Mouse (Mus musculus) testis, adult 2 months (tissue): ENCODE data around the gene Gm5622. TPM values are rescaled to one million over a fixed set of nuclear protein-coding genes. Genes with fewer than 3 reads are reported as not detected.

ENCODE experiments used
- polyA plus RNA-seq: library from polyadenylated mRNA; depleted of rRNA; stranded (reverse); fragments of >200 nt; gene quantifications from 2 replicates; pipeline ENCODE4 v1.2.3, GENCODE M21; 2012; rRNA removed

The Gm5622 gene
- polyA plus RNA-seq, 1 experiment: 2.9 TPM

Other genes with a start within 250 kb of the Gm5622 start
- gene Gm7247, start 191.0 kb upstream of the Gm5622 start, polyA plus RNA-seq: not detected in 2 replicates
- gene Vmn2r88, start 142.0 kb upstream of the Gm5622 start, polyA plus RNA-seq: 0.51 TPM in 2 replicates
- not detected in 2 replicates for gene Vmn2r89, start 100.9 kb upstream of the Gm5622 start, polyA plus RNA-seq
- gene Gm17175, start 21.3 kb downstream of the Gm5622 start, polyA plus RNA-seq: 0.42 and 0.83 TPM in 2 replicates
- gene Gm17174, start 39.3 kb downstream of the Gm5622 start, polyA plus RNA-seq: 1.7 and 2.3 TPM in 2 replicates
- gene Gm17078, start 58.5 kb downstream of the Gm5622 start, polyA plus RNA-seq: 0.26 and 0.38 TPM in 2 replicates
- 7.9 and 12.8 TPM in 2 replicates for gene Gm4181, start 82.9 kb downstream of the Gm5622 start, polyA plus RNA-seq
- 1.9 and 2.2 TPM in 2 replicates for gene Gm17079, start 142.7 kb downstream of the Gm5622 start, polyA plus RNA-seq
- gene Gm5800, start 164.4 kb downstream of the Gm5622 start, polyA plus RNA-seq: 7.2 and 11.5 TPM in 2 replicates
- 0.16 TPM in 1 of 2 replicates, not detected in the other for gene Ang4, start 220.8 kb downstream of the Gm5622 start, polyA plus RNA-seq
- 1.1 and 1.3 TPM in 2 replicates for gene AY358078, start 247.3 kb downstream of the Gm5622 start, polyA plus RNA-seq